1 mouse cellular context compared by ENCODE assay signal in the genomic region with DNA sequence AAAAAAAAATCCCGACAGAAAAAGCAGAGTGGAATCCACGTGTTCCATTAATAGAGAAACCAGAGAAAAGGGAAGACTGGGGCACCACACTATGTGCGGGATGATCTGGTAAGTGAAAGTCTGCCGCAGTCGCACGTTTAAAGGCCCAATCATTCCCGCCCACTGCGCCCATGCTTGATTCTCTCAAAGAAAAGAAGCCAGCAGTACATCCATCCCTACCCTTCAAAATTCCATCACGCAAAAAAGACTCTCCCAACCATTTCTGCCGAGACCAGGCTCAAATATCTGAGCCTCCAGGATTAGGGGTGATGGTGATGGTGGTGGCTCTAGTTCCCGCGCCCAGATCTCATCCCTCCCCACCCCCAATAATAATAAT.
TF ChIP-seq lines count a peak whose summit lies in the region.

No protein-coding gene starts in this region.

TF ChIP-seq in CH12.LX, 34 proteins besides CTCF, POLR2A, EP300 and RAD21 (continued from another document):
- TF ChIP-seq NRF1 (IDR thresholded peaks at IDR 0.05; ENCODE audit: low read depth, low read length) (no peak), ZMIZ1 (IDR thresholded peaks at IDR 0.05; ENCODE audit: low read depth, low read length) (no peak)
